Mouse (Mus musculus) ovary, postnatal 36 days (tissue): ENCODE data around the gene Gtf2e1.

Experiments
- DNase-seq: peaks from one replicate; pipeline ENCODE4 v3.0.0; 2022; ENCODE audit warnings: low spot score, mixed read lengths

Gtf2e1 gene

GRCm38 (mm10) chr16:37539611-37540580 lies at the start of gene Gtf2e1, which contains the start of gene Rabl3:
TSS of gene Gtf2e1 (minus strand) at chr16:37539789.
TSS of gene Rabl3 (plus strand) at chr16:37539885.
- peak; percentile 94 for DNase-seq

- no peak for DNase-seq
These were observed 45.6 kb upstream of the Gtf2e1 start for GRCm38 (mm10) chr16:37585129-37585563.

GRCm38 (mm10) chr16:37584218-37585035 lies 44.8 kb upstream of the Gtf2e1 start:
- peak; percentile 49 for DNase-seq

GRCm38 (mm10) chr16:37583801-37584200 lies 44.2 kb upstream of the Gtf2e1 start:
- no peak for DNase-seq

- no peak for DNase-seq
These were observed 43.7 kb upstream of the Gtf2e1 start for GRCm38 (mm10) chr16:37583306-37583705.

- DNase-seq = no peak
These were observed 42.3 kb upstream of the Gtf2e1 start for GRCm38 (mm10) chr16:37581901-37582300.

- DNase-seq = no peak
These were observed 41.1 kb upstream of the Gtf2e1 start for GRCm38 (mm10) chr16:37580651-37581050.

- no peak for DNase-seq
These were observed 40.4 kb upstream of the Gtf2e1 start, which contains the start of gene Hgd for GRCm38 (mm10) chr16:37579994-37580393. TSS of gene Hgd (plus strand) at chr16:37580153.

GRCm38 (mm10) chr16:37579591-37579990 lies 40.0 kb upstream of the Gtf2e1 start:
- DNase-seq = no peak

GRCm38 (mm10) chr16:37575325-37575724 lies 35.7 kb upstream of the Gtf2e1 start:
- no peak for DNase-seq

- DNase-seq = no peak
These were observed 33.5 kb upstream of the Gtf2e1 start for GRCm38 (mm10) chr16:37573061-37573460.

- DNase-seq = no peak
These were observed 32.6 kb upstream of the Gtf2e1 start for GRCm38 (mm10) chr16:37572117-37572754.

GRCm38 (mm10) chr16:37571554-37571953 lies 32.0 kb upstream of the Gtf2e1 start:
- DNase-seq = no peak

- DNase-seq = no peak
These were observed 27.8 kb upstream of the Gtf2e1 start for GRCm38 (mm10) chr16:37567113-37568050.

- DNase-seq = no peak
These were observed 26.5 kb upstream of the Gtf2e1 start for GRCm38 (mm10) chr16:37566107-37566506.

GRCm38 (mm10) chr16:37565117-37565516 lies 25.5 kb upstream of the Gtf2e1 start:
- DNase-seq = no peak

- no peak for DNase-seq
These were observed 23.4 kb upstream of the Gtf2e1 start for GRCm38 (mm10) chr16:37562961-37563360.

- DNase-seq = no peak
These were observed 22.8 kb upstream of the Gtf2e1 start for GRCm38 (mm10) chr16:37562414-37562813.

GRCm38 (mm10) chr16:37552824-37553223 lies 13.2 kb upstream of the Gtf2e1 start:
- no peak for DNase-seq

- DNase-seq = no peak
These were observed 11.4 kb upstream of the Gtf2e1 start for GRCm38 (mm10) chr16:37550981-37551380.

- no peak for DNase-seq
These were observed 10.7 kb upstream of the Gtf2e1 start for GRCm38 (mm10) chr16:37550266-37550665.
